Mouse (Mus musculus) gonadal fat pad, adult 2 months (tissue): ENCODE measurements around the gene Bpifb1. TPM values are rescaled to one million over a fixed set of nuclear protein-coding genes. Genes with fewer than 3 reads are reported as not detected.
"Not testable (repeated sequence)": the region's sequence is repeated elsewhere in the genome, so short reads cannot be mapped to it uniquely, and the experiment has no call there.

Experiments used
- DNase-seq: peaks from one replicate; pipeline ENCODE4 v3.0.0-alpha.2; 2012; ENCODE audit warnings: low read depth
- polyA plus RNA-seq: library from polyadenylated mRNA; depleted of rRNA; stranded (reverse); fragments of >200 nt; gene quantifications from 2 replicates; pipeline ENCODE4 v1.2.3, GENCODE M21; 2012; rRNA removed

Bpifb1 gene
- polyA plus RNA-seq, 1 experiment = not detected

DNA sequence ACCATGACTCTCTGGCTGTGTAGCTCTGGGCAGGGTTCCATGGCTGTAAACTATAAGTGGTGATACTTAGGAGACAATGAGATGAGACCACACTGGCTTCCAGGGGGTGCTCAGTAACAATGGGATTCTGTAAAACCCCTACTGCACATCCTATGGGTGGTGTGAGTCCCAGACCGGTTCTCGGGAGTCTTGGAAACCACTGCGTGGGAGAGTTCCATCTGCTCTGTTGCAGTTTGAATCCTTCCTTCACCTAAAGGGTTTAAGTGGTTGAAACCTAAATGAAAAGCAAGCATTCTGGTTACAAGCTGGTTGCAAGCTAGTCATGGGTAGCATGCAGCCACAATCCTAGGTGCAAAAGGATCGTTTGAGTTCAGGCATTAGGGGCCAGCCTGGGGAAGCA lies 21.3 kb downstream of the Bpifb1 start:
- no peak for DNase-seq

DNA sequence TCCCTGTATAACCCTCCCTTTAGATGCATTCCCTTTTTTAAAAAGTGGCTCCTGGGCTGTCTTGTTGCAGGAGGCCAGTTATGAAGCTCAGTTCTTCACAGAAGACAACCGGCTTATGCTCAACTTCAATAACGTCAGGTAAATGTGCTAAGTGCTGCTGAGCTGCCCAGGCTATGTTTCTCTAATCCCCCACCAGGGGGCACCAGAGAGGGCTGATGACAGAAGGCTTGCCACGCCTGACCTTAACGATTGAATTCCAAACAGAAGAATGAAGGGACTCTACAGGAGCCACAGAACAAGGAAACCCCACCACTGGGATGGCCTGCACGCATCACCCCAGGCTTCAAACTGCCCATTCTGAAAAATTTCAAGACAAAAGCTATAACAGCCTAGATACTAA lies 24.6 kb downstream of the Bpifb1 start:
- DNase-seq = no peak

DNA sequence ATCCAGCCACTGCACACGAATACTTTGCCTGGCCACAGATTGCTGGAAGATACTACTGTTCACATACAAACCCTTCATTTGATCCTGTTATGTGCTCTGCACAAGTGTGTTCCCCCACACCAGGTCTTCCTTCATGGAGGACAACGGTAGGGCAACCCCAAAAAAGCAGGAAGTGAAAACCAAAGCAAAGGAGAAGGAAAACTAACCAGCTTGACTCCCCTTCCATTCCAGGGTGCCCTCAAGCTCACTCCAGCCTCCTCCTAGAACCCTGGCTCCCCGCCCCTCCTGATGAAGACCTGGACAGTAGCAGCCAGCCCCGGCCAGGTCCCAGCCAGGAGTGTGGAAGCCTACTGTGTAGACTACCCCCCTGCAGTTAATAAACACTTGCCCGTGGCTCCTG lies 29.3 kb downstream of the Bpifb1 start:
- no peak for DNase-seq

DNA sequence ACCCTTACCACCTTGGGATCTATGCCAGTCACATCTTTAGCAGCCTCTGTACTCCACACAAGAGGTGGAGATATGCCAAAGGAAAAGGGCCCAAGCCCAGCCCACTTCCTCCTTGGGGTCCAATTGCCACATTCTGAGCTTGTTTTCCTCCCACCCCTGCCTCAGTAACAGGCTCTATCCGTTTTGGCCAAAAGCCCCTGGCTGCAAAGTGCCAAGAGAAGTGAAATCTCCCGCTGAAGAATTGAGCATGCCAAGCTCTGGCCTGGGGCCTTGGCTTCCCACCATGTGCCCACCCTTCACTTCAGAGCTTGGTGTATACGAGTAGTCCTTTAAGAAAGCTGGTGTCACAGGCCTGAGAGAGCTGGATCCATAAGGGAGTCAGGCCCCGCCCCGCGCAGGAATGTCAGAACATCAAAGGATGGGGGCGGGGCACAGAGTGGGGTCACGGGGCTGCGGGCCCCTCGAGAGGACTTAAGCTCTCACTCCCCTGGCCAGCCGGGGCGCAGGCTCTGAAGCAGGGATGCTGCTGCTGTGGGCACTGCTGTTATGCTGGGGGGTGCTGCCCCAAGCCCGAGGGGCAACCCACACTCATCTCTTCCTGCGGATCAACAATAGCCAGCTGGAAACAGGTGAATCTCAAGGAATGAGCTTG lies 32.8 kb downstream of the Bpifb1 start, which contains the start of gene Bpifb5:
TSS of gene Bpifb5 (plus strand) at position 478 of the 652 bp plus-strand sequence.
- DNase-seq = no peak

DNA sequence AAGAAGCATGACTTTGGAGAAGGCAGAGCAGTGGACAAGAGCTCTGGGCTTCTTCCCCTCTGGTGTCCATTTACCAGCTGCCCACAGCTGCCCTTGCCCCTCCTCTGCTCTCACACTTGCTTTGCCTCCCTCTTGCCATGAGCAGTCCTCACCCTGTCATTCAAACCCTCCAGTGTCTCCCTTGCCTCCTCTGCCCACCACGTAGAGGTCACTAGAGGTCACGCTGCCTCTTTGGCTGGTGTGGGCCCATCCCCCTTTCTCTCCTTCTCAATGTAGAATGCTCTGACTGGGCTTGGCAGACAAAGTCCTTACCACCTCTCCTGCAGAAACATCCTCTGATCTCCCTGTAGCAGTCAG lies 33.3 kb downstream of the Bpifb1 start:
- no peak for DNase-seq

DNA sequence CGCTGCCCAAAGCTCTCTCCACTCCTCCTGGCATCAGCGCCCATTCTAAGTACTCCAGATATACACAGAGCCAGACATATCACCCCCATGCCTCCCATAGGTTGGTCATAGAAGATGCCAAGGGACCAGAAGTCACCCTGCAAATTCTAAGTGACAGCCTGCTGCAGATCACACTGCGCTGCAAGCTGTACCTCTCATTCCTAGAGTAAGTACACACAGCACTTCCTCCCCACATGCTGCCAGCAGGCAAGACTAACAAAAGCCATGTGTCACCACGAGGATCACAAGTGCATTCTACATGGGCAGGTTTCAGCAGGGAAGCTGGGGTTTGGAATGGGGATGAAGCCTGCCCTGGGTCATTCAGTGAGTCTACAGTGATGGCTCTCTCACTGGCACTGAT lies 36.4 kb downstream of the Bpifb1 start:
- no peak for DNase-seq

DNA sequence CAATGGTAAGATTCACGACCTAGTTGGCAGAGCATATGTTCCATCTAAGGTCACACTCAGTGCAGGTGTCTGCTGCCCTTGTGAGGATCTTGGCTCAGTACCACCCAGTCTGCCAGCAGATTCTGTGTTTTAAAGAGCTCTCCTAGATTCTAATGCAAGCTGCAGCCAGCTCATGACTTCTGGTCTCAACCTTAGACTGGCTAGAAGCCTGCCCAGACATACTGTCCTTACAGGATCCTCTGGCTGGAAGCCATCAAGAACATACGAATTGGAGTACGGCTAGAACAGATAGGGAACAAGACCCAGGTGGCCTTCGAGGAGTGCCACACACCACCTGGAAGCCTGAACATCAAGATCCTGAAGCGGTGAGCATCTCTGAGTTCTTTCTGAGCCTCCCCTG lies 37.2 kb downstream of the Bpifb1 start:
- DNase-seq = no peak

DNA sequence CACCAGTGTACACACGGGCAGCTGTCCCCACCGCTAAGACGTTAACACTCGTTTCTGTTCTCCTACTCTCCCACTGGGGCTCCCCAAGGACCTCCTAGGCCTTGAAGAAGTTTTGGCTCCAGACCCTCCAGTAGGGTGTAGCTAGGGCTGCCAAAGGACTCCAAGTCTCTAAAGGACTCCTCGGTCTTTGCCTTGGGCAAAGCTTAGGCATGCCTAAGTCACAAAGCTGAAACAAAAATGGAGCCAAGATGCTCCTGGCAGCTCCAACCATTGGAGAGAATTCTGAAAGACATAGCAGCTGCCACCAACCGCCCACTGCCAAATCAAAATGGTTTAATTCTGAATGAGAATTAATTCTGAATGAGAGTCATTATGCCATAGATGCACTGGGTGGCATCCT lies 42.8 kb downstream of the Bpifb1 start:
- no peak for DNase-seq

DNA sequence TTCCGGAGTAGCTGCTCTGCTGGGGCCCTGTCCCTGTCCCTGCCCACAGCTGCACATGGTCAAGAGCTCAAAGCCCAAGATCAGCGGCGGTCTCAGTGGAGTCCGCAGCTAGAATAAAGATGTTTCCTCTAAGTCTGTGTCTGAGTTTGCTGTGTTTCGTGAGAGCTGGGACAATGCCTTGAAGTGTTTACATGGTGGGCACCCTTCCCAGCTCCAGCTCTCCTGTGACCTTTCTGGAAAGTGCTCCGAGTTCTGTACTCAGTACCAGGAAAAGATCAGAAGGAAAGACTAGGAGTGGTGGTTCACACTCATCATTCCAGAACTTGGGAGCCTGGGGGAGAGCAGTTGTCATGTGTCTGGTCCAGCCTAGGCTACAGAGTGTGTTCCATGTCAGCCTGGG lies 50.2 kb downstream of the Bpifb1 start:
- DNase-seq = no peak

DNA sequence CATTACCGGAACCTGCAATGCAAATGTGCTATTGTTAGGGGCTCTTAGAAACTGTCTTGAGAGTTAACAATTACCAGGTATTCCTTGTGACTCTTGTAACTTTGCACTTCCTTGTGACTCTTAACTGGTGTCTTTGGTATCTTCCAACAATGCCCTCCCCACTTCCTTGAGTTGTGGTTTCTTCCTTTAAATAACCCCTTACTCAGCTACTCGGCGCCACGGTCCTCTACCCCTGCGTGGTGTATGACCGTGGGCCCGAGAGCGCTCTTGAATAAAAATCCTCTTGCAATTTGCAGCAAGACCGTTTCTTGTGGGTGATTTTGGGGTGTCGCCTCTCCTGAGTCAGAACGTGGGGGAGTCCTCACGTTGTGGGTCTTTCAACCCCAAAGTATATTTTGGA lies 52.1 kb downstream of the Bpifb1 start:
- DNase-seq = not testable (repeated sequence)

DNA sequence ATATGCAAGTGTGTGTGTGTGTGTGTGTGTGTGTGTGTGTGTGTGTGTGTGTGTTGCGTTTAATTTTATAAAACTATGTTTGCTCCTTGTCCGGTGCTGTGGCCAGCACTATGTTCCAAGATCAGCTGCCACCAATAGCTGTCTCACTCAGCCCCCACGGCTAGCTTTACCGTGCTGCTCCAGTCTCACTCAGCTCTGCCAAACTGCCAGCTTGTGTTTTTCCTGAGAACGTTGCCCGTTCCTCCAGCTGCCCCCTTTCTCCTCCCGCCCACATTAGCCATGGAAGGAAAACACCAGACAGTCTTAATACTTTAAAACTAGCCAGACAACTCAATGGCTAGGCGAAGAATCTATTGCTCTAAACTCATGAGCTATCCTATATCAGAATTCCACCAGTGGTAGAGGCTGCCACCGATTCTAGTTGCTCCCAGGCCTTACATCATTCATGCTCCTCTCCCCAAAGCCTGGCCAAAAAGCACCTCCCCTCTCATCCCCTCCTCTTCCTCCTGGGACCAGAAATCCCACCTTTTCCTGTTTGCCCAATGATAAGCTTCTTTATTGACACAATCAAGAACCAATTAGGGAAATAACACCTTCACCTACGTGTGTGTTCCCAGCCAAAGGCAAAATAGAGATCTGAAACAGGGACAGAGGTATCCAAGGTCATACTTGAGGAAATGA lies 52.9 kb downstream of the Bpifb1 start:
- no peak for DNase-seq

DNA sequence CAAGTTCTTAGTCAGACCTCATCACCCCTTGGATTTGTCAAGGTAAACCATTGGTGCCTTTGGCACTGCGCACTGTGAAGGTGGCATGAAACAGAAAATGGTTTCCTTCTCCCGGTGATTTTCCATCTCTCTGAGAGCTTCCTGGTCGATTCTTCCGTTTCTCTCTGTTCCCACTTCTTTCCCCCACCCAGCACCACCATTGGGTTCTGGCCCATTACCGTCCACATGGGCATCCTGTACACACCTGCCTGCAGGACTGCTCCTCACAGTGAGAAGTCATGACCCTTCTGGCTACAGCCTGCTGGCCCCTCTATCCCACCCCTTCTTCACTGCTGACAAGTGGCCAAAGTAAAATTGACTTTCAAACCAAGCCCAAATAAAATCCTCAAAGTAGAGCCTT lies 54.7 kb downstream of the Bpifb1 start:
- no peak for DNase-seq

DNA sequence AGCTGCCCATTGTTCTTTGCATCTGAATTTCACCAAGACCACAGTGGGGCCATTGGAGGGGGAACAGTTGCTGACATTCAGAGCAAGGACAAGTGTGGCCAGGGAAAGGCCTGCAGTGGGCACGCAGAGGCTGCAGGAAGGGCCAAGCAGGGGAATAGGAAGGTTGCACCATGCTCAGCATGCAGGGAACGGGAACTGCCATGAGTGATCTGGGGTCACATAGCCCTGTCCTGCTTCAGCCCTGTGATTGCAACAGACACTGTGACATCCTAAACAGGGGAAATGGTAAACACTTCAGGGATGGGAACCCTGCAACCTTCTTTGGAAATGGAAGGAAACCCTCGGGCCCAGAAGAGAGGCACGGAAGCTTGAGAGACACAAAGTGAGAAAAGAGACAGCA lies 64.6 kb downstream of the Bpifb1 start:
- not testable (repeated sequence) for DNase-seq

DNA sequence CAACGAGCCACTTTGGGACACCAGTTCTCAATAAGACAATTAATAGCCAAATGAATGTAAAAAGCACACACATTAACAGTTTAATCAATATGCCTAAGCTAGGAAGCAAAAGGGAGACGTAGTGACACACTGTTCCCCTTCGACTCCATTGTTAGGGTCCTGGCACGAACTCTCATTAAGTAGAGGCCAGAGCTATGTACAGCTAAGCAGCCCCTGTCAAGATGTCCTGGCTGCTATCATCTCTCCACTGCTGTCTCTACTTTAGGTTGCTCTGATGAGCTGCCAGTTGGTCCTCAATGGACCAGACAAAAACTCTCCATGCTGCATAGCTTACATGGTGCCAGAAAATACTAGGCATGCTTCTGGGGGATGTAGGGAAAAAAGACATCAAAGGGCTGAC lies 65.2 kb downstream of the Bpifb1 start:
- no peak for DNase-seq

DNA sequence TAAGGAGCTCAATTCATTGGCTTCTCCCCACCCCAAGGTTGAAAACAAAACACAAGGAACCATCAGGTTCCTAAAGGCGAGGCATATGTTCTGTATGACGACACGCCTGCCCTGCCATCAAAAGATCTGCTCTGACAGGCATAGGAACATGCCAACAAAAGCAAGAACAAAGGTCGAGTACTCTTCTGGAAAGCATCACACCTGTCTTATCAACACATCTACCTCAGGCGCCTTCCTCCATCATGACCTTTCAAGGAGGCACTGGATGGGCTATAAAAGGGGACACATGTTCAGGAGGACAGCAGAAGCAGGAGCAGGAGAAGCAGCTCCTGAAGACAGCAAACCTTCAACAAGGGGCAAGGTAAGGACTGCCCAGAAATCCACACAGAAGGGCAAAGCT lies 66.9 kb downstream of the Bpifb1 start, which contains the start of gene Bpifb9a:
TSS of gene Bpifb9a (plus strand) at position 301 of the 400 bp plus-strand sequence.
- not testable (repeated sequence) for DNase-seq

DNA sequence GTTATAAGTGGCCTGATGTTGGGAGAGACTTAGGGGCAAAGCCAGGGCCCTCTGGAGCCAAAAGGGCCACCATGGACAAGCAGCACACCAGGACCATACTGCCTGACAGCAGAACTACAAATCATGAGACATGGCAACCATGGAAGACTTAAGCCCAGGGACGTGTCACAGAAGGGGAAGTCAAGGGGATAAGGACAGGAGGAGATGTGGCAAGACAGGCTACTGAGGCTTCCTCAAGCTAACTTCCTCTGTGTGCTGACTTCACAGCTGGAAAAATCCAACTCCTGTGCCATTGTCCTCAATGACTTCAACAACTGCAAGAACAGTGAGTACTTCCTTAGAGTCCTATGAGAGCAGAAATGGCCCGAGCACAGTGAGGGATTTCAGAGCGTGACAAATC lies 73.8 kb downstream of the Bpifb1 start:
- DNase-seq = not testable (repeated sequence)

Other genes starting within 250 kb of the Bpifb1 start
- gene Bpifa6, start 215.9 kb upstream of the Bpifb1 start, polyA plus RNA-seq = not detected in 2 replicates
- gene Bpifa2, start 182.6 kb upstream of the Bpifb1 start, polyA plus RNA-seq = not detected in 2 replicates
- 1.3 and 1.5 TPM in 2 replicates for gene Bpifa3, start 60.5 kb upstream of the Bpifb1 start, polyA plus RNA-seq
- gene Bpifa1, start 47.9 kb upstream of the Bpifb1 start, polyA plus RNA-seq = not detected in 2 replicates
- not detected in 2 replicates for gene Bpifa5, start 28.2 kb upstream of the Bpifb1 start, polyA plus RNA-seq
- gene Bpifb5, start 32.9 kb downstream of the Bpifb1 start, polyA plus RNA-seq = 0.31 and 0.34 TPM in 2 replicates
- gene Bpifb9a, start 67.0 kb downstream of the Bpifb1 start, polyA plus RNA-seq = not detected in 2 replicates
- gene Bpifb9b, start 116.4 kb downstream of the Bpifb1 start, polyA plus RNA-seq = not detected in 2 replicates
- gene Cdk5rap1, start 182.2 kb downstream of the Bpifb1 start, polyA plus RNA-seq = 12.0 and 13.4 TPM in 2 replicates
- 40.8 and 51.8 TPM in 2 replicates for gene Snta1, start 217.3 kb downstream of the Bpifb1 start, polyA plus RNA-seq
- 12.0 and 14.4 TPM in 2 replicates for gene Cbfa2t2, start 245.7 kb downstream of the Bpifb1 start, polyA plus RNA-seq